In the genomic region with DNA sequence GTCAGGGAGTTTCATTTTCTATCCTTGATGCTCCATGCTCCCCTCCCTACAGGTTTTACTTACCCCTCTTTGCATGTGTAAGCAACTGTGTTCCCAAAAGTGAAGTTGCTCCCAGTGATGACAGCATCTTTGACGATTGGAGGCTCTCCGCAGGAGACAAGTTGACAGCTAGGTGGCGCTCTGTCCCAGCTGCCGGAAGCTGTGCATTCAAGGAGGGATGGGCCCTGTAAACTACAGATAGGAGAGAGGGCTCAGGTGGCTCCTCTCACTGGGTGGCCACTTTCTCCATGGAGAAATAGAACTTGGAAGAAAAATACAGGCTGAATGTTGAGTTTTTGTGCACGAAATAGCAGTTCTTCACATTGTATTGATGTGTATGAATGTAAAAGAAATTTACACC, we compare ENCODE assay signal across 8 mouse cellular contexts.
A peak's percentile ranks its signal among the peaks of the same experiment; 100 is the strongest.
DNase-seq lines count a peak whose midpoint lies in the region; ATAC-seq and TF ChIP-seq lines count a peak whose summit lies in the region.

No protein-coding gene starts in this region.

- H3K36me3 ChIP-seq in E14TG2a.4 (ENCODE audit: insufficient read depth, low read length): no peaks in the 10 kb centered on the region

- no peak overlapping the region for H3K4me3 ChIP-seq in E14TG2a.4 (replicated peaks; ENCODE audit: low read length)

- peak; percentile 85 for DNase-seq in adrenal gland, postnatal 10 days
- DNase-seq in embryo, embryonic 11.5 days (ENCODE audit: low read depth, low spot score): peak; percentile 49
- peak; percentile 12 to 23 for DNase-seq in heart, adult 9 months (ENCODE audit: low spot score in 2 of 2)
- peak; percentile 11 for DNase-seq in layer of hippocampus, adult 9-11 months
- DNase-seq in right cerebral cortex, postnatal 14 days: peak; percentile 83
- peak; percentile 5 for DNase-seq in yolk sac, embryonic 10.5 days (ENCODE audit: low spot score)

- 0 out of 2 replicates have a peak, but pooled peaks cover 10% of the 10 kb centered on the region for H3K4me1 ChIP-seq in E14TG2a.4 (replicated peaks; ENCODE audit: low read depth, low read length)

- H3K27me3 ChIP-seq in E14TG2a.4 (ENCODE audit: insufficient read depth, low read length): no peaks in the 10 kb centered on the region

- TF ChIP-seq CTCF in E14TG2a.4 (conservative IDR thresholded peaks at IDR 0.05; ENCODE audit: low read length): peak; percentile 89

- peak; percentile 70 for ATAC-seq in megakaryocyte, adult 5-6 weeks (ENCODE audit: poor library complexity, severe bottlenecking)

- no peaks in the 10 kb centered on the region for H3K9me3 ChIP-seq in E14TG2a.4 (ENCODE audit: low read length)

Comparison
In these comparisons a context has a peak if more than half of its experiments do, and no peak if none do; other contexts are left out.
1. DNase-seq: peak in every context shown above with its lines; median percentile 85 in adrenal gland, postnatal 10 days; 83 in right cerebral cortex, postnatal 14 days; 49 in embryo, embryonic 11.5 days; 18 in heart, adult 9 months; 11 in layer of hippocampus, adult 9-11 months; 5 in yolk sac, embryonic 10.5 days.